Mouse (Mus musculus) 416B (cell line): ENCODE results near the gene Gba.
A peak's percentile ranks its signal among the peaks of the same experiment; 100 is the strongest.
"Not testable (repeated sequence)": the region's sequence is repeated elsewhere in the genome, so short reads cannot be mapped to it uniquely, and the experiment has no call there.

Source experiments
- DNase-seq: peaks from one replicate; pipeline ENCODE4 v3.0.0; 2011; ENCODE audit warnings: low read depth

The Gba gene

GRCm38 (mm10) chr3:89202253-89203141, at the start of gene Gba:
TSS of gene Gba (plus strand) at chr3:89202928.
- DNase-seq, result peak; percentile 96

- DNase-seq, result no peak
Measured at GRCm38 (mm10) chr3:89156951-89157350, 45.8 kb upstream of the Gba start.

DNA sequence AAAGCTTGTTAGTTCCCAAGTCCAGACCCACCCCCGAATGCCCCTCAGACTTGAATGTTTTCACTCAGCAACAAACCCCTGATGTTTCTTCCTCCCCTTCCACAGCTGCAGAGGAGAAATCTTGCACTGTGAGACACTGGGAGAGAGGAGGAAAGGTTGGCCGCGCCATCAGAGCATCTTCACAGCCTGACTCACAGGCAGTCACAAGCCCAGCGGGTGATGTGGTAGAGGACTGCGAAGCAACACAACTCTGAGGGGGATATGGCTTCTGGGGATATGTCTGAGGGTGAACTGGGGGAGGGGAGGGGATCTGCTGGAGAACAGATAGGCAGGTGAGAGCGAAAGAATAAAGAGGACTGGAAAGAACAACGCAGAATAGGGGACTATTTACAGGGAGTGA, 44.1 kb upstream of the Gba start:
- DNase-seq, result no peak

DNA sequence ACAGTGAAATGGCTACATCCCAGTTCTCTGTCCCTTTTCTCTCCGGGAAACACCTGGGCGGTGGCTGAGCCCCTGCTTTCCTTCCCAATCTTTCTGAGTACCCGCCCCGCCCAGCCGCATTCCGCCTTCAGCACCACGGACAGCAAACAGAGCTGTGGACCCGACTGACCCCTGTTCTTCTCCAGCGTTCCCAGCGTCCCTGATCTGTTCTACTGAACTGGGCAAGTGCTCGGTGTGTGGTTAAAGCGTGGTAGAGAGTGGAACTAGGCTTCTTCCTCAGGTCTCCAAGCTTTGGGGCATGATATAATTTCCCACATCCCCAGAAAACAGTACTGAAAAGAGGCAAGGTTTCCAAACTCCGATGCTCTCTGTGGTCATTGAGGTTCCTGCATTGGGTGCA, 43.5 kb upstream of the Gba start:
- DNase-seq, result peak; percentile 48

DNA sequence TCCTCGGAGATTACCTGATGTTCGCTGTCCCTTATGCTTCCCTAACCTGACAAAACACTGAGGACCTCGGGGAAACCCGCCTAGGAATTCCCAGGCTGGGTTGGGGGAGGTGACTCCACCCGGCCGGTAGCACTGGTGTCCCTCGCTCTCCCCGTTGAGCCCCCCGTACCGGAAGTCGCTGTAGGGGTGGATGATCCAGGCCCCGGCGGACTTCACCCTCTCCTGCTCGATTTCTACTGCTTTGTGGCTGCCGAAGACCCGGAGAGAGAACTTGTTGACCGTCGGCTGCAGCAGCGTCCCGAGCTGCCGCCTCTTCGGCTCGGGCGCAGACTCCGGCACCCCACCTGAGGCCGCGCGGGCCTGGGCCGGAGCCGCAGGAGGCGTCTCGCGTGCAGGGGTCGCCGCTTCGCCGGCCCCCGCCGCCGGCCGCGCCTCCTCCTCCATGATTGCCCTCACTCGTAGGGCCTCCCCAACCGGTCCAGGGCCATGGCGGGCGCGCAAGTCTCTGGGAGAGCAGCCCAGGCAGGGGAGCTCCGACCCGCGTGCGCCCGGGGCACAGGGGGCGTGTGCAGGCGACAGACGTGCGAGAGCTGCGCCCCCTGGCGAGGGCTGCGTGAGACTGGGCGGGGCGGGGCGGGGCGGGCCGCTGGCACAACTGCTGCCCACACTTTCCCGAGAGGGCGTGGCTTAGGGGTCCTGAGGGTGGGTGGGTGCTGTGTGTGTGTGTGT, 42.9 kb upstream of the Gba start, which contains the start of gene Hcn3:
Hcn3 (minus strand) TSS at position 581 of the 729 bp plus-strand sequence.
- DNase-seq, result peak; percentile 70

DNA sequence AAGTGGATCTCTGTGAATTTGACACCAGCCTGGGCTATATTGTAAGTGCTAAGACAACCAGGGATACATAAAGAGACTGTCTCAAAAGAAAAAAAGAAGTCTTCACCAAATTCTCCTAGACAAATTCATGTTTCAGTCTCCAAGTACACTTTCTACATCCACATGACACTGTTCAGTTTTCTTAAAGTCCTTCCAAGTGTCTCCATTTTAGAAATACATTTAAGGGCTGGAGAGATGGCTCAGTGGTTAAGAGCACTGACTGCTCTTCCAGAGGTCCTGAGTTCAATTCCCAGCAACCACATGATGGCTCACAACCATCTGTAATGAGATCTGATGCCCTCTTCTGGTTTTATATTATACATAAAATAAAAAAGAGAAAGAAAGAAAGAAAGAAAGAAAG, 41.5 kb upstream of the Gba start:
- not testable (repeated sequence) for DNase-seq

GRCm38 (mm10) chr3:89161786-89162185, 40.9 kb upstream of the Gba start:
- DNase-seq, result no peak

- peak; percentile 51 for DNase-seq
Measured at GRCm38 (mm10) chr3:89163123-89163522, 39.6 kb upstream of the Gba start.

GRCm38 (mm10) chr3:89163643-89164245, 39.0 kb upstream of the Gba start:
- DNase-seq, result peak; percentile 75

DNA sequence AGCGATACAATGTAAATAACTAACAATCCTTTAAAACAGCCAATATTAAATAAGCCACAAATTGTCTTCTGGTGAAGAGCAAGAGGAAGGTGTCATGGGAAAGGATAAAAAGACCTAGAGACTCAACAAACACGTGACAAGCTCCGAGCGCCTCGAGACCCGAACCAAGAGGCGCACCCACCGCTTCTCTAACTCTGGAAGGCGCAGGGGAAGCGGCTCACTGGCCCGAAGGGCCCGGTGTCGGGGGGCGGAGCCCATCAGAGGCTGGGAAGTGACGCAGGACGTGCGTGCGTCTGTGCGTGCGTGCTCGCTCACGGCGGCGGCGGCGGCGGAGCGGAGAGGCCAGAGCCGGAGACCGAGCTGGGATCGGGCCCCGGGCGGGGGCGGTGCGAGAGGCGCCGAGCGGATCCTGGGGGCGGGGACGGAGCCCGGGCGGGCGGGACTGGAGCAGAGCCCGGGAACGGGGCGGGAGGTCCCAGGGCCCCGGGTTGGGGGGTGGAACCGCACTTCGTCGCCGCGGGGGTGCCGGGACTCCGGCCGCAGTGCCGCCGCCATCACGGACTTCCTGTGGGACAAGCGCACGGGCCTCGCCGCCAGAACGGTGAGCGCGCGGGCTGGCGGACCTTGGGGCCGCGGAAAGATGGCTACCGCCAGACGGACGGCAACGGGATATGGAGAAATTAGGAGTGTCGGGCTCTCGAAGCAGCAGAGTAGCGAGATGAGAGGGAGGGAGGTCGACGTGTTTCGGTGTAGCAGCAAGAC, 38.0 kb upstream of the Gba start, which contains the start of gene Clk2:
Clk2 (plus strand) TSS at position 290 of the 762 bp plus-strand sequence.
- DNase-seq, result peak; percentile 92

DNA sequence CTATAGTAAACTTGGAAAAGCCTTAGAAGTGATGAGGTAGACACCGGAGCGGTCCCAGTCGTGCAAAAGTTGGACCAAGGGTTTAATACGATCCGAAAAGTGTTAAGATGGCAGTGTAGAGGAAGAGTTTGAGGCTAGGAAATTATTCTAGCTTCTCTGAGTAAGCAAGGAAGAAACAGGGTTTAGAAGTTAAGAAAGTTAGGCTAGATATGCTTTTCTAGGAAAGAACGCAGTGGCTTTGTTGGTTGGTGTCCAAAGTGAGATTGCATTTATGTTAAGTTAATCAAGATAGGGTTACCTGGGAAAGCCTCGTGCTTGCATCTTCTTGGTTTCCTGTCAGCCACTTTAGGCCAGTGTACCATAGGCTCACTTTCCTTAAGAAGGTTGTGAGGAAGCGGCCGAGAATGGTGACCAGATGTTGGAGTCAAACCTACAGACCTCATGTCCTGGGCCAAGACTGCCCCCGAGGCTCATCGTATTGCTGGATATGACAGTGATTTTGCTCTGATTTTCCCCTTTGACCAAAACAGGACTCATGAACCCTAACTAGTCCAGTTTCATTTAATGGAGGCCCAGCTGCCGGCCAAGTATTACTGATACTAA, 37.4 kb upstream of the Gba start:
- DNase-seq, result peak; percentile 38

- DNase-seq, result no peak
Measured at GRCm38 (mm10) chr3:89166945-89167344, 35.8 kb upstream of the Gba start.

DNA sequence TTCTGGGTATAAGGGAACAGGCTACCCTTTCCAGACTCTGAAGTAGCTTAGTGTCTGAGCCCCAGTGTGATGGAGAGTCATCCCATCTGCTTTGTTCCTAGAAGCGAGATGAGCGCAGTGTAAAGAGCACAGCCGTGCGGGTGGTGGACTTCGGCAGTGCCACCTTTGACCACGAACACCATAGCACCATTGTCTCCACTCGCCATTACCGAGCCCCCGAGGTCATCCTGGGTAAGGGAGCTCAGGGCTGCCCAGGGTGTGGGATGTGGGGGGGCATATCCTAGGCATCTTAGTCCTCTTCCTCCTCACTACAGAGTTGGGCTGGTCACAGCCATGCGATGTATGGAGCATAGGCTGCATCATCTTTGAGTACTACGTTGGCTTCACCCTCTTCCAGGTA, 27.9 kb upstream of the Gba start:
- DNase-seq, result no peak

- DNase-seq, result no peak
Measured at GRCm38 (mm10) chr3:89175544-89175943, 27.2 kb upstream of the Gba start.

- no peak for DNase-seq
Measured at GRCm38 (mm10) chr3:89176421-89176820, 26.3 kb upstream of the Gba start.

DNA sequence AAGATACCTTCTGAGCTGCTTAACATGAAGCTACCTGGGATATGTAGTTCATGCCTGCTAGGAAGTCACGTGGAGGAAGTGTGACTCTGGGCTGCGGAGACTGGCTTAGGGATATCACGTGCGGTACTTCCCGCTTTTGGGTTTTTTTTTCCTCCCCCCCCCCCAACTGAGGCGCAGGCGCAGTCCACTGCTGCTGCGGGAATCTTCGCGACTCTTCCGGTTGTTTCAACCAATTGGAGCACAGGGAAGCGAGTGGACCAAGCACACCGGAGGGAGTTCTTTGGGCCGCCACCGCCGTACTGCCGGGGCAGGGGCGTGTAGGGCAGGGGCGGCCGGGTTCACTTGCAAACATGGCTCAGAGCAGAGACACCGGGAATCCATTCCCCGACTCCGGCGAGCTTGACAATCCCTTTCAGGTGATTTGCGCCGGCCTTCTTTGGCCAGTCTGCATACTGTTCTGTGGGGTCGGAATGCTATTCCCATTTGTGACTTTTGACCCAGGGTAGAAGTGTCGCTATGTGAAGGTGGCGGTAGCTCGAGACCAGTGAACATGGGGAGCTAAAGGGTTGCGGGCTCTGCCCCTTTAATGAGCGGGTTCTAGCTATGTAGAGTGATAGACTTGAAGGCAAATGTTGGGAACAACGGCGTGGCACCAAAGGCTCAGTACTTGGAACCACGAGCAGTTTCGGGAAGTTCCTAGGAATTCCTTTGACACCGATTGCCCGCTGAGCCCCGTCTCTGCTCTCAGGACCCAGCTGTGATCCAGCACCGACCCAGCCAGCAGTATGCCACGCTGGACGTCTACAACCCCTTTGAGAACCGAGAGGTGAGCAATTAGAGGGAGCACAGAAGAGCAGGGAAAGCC, 25.3 kb upstream of the Gba start, which contains the start of gene Scamp3:
Scamp3 (plus strand) TSS at position 232 of the 865 bp plus-strand sequence.
- peak; percentile 98 for DNase-seq

- peak; percentile 47 for DNase-seq
Measured at GRCm38 (mm10) chr3:89178107-89178385, 24.7 kb upstream of the Gba start.

- no peak for DNase-seq
Measured at GRCm38 (mm10) chr3:89179056-89179455, 23.7 kb upstream of the Gba start.

DNA sequence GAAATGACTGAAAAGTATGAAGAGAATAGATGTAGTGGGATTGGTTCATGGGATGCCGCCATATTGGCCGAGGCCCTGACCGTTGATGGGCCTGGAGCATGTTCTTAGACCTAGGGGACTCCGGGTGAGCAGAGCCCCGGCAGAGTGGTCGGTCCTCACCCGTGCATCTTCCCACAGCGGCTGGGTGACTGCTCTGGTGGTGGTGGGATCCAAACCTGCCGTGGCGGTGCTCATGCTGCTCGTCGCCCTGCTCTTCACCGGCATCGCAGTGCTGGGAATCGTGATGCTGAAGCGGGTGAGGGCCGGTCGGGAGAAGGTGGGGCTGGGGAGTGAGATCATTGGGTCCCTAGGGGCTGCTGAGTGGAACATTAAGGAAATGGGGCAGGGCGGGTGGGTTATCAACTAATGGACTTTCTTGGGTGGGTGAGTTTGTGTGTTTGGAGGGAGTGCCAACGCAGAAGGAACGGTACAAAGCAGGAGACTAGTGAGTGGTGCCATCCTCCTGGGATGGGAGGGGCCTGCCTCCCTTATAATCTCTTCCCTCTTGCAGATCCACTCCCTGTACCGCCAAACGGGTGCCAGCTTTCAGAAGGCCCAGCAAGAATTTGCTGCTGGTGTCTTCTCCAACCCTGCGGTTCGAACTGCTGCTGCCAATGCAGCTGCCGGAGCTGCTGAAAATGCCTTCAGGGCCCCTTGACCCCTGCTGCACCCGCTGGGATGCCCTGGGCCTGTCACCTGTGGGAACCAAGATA, 20.8 kb upstream of the Gba start:
- DNase-seq, result no peak

DNA sequence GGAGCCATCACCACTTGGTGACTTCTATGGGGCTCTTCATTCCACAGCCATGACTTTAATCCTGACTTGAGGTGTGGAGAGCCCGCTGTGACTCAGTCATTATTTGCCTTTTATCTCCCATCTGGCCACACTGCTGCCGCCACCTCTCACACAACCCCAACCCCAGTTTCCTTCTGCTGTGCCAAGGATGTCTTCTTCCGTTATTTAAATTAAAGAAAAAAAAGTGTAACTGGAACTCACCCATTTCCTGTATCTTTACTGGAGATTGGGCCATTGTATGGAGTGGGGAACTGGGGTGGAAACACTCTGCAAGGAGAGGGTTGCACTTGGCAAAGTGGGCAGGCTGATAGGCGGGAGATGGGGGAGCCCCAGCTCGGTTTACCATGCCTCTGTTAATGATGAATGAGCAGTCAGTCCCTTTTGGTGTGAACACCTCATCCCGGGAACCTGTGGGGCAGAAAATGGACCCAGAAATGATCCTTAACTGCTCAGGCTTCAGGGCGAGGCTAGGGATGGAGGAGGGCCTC, 20.1 kb upstream of the Gba start:
- peak; percentile 91 for DNase-seq
